Mouse (Mus musculus) CH12.LX (cell line): ENCODE data around the gene Egf.

ENCODE experiments used
- BHLHE40 ChIP-seq: IDR thresholded peaks from 2 replicates; pipeline ENCODE4 v1.6.1; 2011; ENCODE audit warnings: mild to moderate bottlenecking, low read depth, low read length, improper control_type of control experiment
- CTCF ChIP-seq, 2 experiments: IDR thresholded peaks in 1 of 2; conservative IDR thresholded peaks in 1 of 2; 2 replicates each; pipeline ENCODE4 v1.5.1; 2011 to 2012; ENCODE audit warnings: low read depth in 2 of 2, low read length in 2 of 2, improper control_type of control experiment in 1 of 2, inconsistent platforms in 1 of 2, mild to moderate bottlenecking in 1 of 2, moderate library complexity in 1 of 2
- EP300 ChIP-seq: IDR thresholded peaks from 2 replicates; pipeline ENCODE4 v1.6.1; 2011; ENCODE audit warnings: low read length, improper control_type of control experiment
- ETS1 ChIP-seq: conservative IDR thresholded peaks from 2 replicates; pipeline ENCODE4 v1.6.1; 2012; ENCODE audit warnings: low read depth, mild to moderate bottlenecking, inconsistent platforms, low read length, improper control_type of control experiment, moderate library complexity
- MAX ChIP-seq: IDR thresholded peaks from 2 replicates; pipeline ENCODE4 v1.6.1; 2011; ENCODE audit warnings: low read length, improper control_type of control experiment
- NELFE ChIP-seq: IDR thresholded peaks from 2 replicates; pipeline ENCODE4 v1.6.1; 2011; ENCODE audit warnings: low read depth, low read length, improper control_type of control experiment
- POLR2A ChIP-seq: IDR thresholded peaks from 2 replicates; pipeline ENCODE4 v1.6.1; 2011; ENCODE audit warnings: low read depth, mild to moderate bottlenecking, improper control_type of control experiment, low read length
- TCF12 ChIP-seq: IDR thresholded peaks from 2 replicates; pipeline ENCODE4 v1.6.1; 2014; ENCODE audit warnings: low read depth, mild to moderate bottlenecking, inconsistent platforms, low read length, improper control_type of control experiment
- UBTF ChIP-seq: IDR thresholded peaks from 2 replicates; pipeline ENCODE4 v1.6.1; 2012; ENCODE audit warnings: low read depth, mild to moderate bottlenecking, inconsistent platforms, low read length, improper control_type of control experiment, moderate library complexity
- USF1 ChIP-seq: IDR thresholded peaks from 2 replicates; pipeline ENCODE4 v1.6.1; 2014; ENCODE audit warnings: low read depth, mild to moderate bottlenecking, inconsistent platforms, low read length, improper control_type of control experiment

- no peak for TF ChIP-seq NELFE
- no peak for TF ChIP-seq ETS1
- no peak for TF ChIP-seq TCF12
- TF ChIP-seq POLR2A: no peak
- no peak for TF ChIP-seq CTCF (conservative IDR thresholded peaks at IDR 0.05 in 1 of 2, IDR thresholded peaks at IDR 0.05 in 1 of 2; ENCODE audit: low read depth in 2 of 2, low read length in 2 of 2)
- TF ChIP-seq UBTF: no peak
- TF ChIP-seq USF1: no peak
- no peak for TF ChIP-seq EP300
- TF ChIP-seq BHLHE40: no peak
- no peak for TF ChIP-seq MAX
Measured at GRCm38 (mm10) chr3:129657775-129658174, 97.3 kb downstream of the Egf start.
